Mouse (Mus musculus) brain, embryonic 14.5 days (tissue): ENCODE results near the gene Ostc.

Source experiments
- CTCF ChIP-seq: fragments of 200-500 bp; IDR thresholded peaks from 2 replicates; pipeline ENCODE4 v1.5.1; 2012; ENCODE audit warnings: inconsistent platforms, mild to moderate bottlenecking, moderate library complexity, borderline replicate concordance; ENCODE audit not compliant: insufficient read depth, insufficient read length; ENCODE audit errors: extremely low read depth
- POLR2A ChIP-seq: fragments of 200-500 bp; IDR thresholded peaks from 2 replicates; pipeline ENCODE4 v1.6.1; 2012; ENCODE audit warnings: mild to moderate bottlenecking, inconsistent platforms, borderline replicate concordance; ENCODE audit not compliant: poor library complexity, insufficient read depth, insufficient read length, severe bottlenecking; ENCODE audit errors: extremely low read depth

DNA sequence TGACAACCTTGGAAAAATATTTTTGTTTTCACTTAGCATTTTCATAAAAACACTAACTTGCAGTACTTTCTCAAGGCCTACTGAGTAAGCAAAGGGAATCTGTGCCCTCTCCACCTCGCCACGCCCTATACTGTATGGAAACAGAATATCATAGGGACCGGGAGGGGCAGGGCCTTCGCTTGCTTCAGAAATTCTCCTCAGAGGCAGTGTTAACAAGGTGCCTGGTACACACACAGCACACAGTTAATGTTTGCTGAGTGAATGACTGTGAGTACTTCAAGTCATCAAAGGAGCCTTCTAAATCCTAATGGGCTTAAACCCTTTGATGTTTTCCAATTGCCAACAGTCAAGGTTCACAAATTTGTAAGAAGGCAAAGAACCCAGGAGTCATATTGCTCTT is 9.6 kb upstream of the Ostc start:
- TF ChIP-seq CTCF (no peak), POLR2A (no peak)
